Mouse (Mus musculus): ENCODE results near the gene Asb10. TPM values are rescaled to one million over a fixed set of nuclear protein-coding genes. Genes with fewer than 3 reads are reported as not detected.
A peak's percentile ranks its signal among the peaks of the same experiment; 100 is the strongest.
"Not testable (repeated sequence)": the region's sequence is repeated elsewhere in the genome, so short reads cannot be mapped to it uniquely, and the experiment has no call there.

Gene Asb10
- polyA plus RNA-seq, 1 experiment from 2014 or later: 0.16 TPM

- Histone ChIP-seq H3K27me3 (replicated peaks; ENCODE audit: control insufficient read depth, insufficient read depth, low read length) (no peaks in the 10 kb centered on the region), H3K4me1 (ENCODE audit: control insufficient read depth, insufficient read depth, low read length) (peaks cover 6% of the 10 kb centered on the region; the same call in 1 of the 2 replicates), H3K9me3 (ENCODE audit: control insufficient read depth, low read length) (no peaks in the 10 kb centered on the region), H3K36me3 (ENCODE audit: control insufficient read depth, insufficient read depth, low read length) (peaks cover 4% of the 10 kb centered on the region; the same call in 1 of the 2 replicates), H3K4me2 (ENCODE audit: low read depth, low read length) (peak overlapping the region; percentile 75), H3K9ac (ENCODE audit: low read depth, low read length) (peak overlapping the region; percentile 85), H3K27ac (ENCODE audit: low read length) (peak overlapping the region; percentile 65), H3K4me3 (ENCODE audit: low read length) (peak overlapping the region; percentile 79)
- under 1% methylated on average over 32 of the region's 32 CpGs for WGBS
- ATAC-seq: peak; percentile 19
These were observed 36.0 kb upstream of the Asb10 start for GRCm38 (mm10) chr5:24576801-24577182.

- no peak for ATAC-seq
- H3K36me3 ChIP-seq (ENCODE audit: control insufficient read depth, insufficient read depth, low read length): peaks cover 8% of the 10 kb centered on the region
- H3K9ac ChIP-seq (ENCODE audit: low read depth, low read length): no peak overlapping the region
- no peak overlapping the region for H3K27ac ChIP-seq (ENCODE audit: low read length)
- WGBS: 74% methylated on average over 1 of the region's 1 CpGs
- H3K4me1 ChIP-seq (ENCODE audit: control insufficient read depth, insufficient read depth, low read length): peaks cover 6% of the 10 kb centered on the region; the same call in 1 of the 2 replicates
- no peaks in the 10 kb centered on the region for H3K9me3 ChIP-seq (ENCODE audit: control insufficient read depth, low read length)
- H3K4me2 ChIP-seq (ENCODE audit: low read depth, low read length): peak overlapping the region; percentile 75
- H3K4me3 ChIP-seq (ENCODE audit: low read length): peak overlapping the region; percentile 79; the same call in 1 of the 2 replicates
- H3K27me3 ChIP-seq (replicated peaks; ENCODE audit: control insufficient read depth, insufficient read depth, low read length): no peaks in the 10 kb centered on the region
These were observed 35.2 kb upstream of the Asb10 start for GRCm38 (mm10) chr5:24575948-24576347.

- no peak for ATAC-seq
- Histone ChIP-seq H3K27me3 (replicated peaks; ENCODE audit: control insufficient read depth, insufficient read depth, low read length) (no peaks in the 10 kb centered on the region), H3K27ac (ENCODE audit: low read length) (no peak within 1 kb of the TSS), H3K4me2 (ENCODE audit: low read depth, low read length) (no peak within 1 kb of the TSS), H3K4me3 (ENCODE audit: low read length) (no peak within 1 kb of the TSS), H3K9me3 (ENCODE audit: control insufficient read depth, low read length) (no peaks in the 10 kb centered on the region), H3K4me1 (ENCODE audit: control insufficient read depth, insufficient read depth, low read length) (no peaks in the 10 kb centered on the region), H3K36me3 (ENCODE audit: control insufficient read depth, insufficient read depth, low read length) (no peaks in the 10 kb centered on the region), H3K9ac (ENCODE audit: low read depth, low read length) (no peak within 1 kb of the TSS)
- 73% methylated on average over 2 of the region's 2 CpGs for WGBS
These were observed 15.9 kb upstream of the Asb10 start, which contains the start of gene 4931409K22Rik for GRCm38 (mm10) chr5:24556709-24557108. TSS of gene 4931409K22Rik (minus strand) at chr5:24556809.

- H3K4me1 ChIP-seq (ENCODE audit: control insufficient read depth, insufficient read depth, low read length); H3K27me3 ChIP-seq (replicated peaks; ENCODE audit: control insufficient read depth, insufficient read depth, low read length); H3K27ac ChIP-seq (ENCODE audit: low read length); H3K9me3 ChIP-seq (ENCODE audit: control insufficient read depth, low read length); H3K9ac ChIP-seq (ENCODE audit: low read depth, low read length); ATAC-seq; H3K36me3 ChIP-seq (ENCODE audit: control insufficient read depth, insufficient read depth, low read length); H3K4me2 ChIP-seq (ENCODE audit: low read depth, low read length); H3K4me3 ChIP-seq (ENCODE audit: low read length): not testable (repeated sequence)
- 93% methylated on average over 7 of the region's 7 CpGs for WGBS
These were observed 14.6 kb upstream of the Asb10 start for GRCm38 (mm10) chr5:24555335-24555734.

GRCm38 (mm10) chr5:24553621-24554244 lies 13.0 kb upstream of the Asb10 start:
- Histone ChIP-seq H3K4me2 (ENCODE audit: low read depth, low read length) (no peak overlapping the region), H3K9me3 (ENCODE audit: control insufficient read depth, low read length) (no peaks in the 10 kb centered on the region), H3K4me3 (ENCODE audit: low read length) (no peak overlapping the region), H3K27ac (ENCODE audit: low read length) (no peak overlapping the region), H3K27me3 (replicated peaks; ENCODE audit: control insufficient read depth, insufficient read depth, low read length) (no peaks in the 10 kb centered on the region), H3K36me3 (ENCODE audit: control insufficient read depth, insufficient read depth, low read length) (no peaks in the 10 kb centered on the region), H3K9ac (ENCODE audit: low read depth, low read length) (no peak overlapping the region), H3K4me1 (ENCODE audit: control insufficient read depth, insufficient read depth, low read length) (peaks cover 7% of the 10 kb centered on the region)
- 70% methylated on average over 5 of the region's 5 CpGs for WGBS
- no peak for ATAC-seq

- 48% methylated on average over 2 of the region's 2 CpGs for WGBS
- no peak overlapping the region for H3K4me3 ChIP-seq (ENCODE audit: low read length)
- H3K4me2 ChIP-seq (ENCODE audit: low read depth, low read length): peak overlapping the region; percentile 44
- no peaks in the 10 kb centered on the region for H3K27me3 ChIP-seq (replicated peaks; ENCODE audit: control insufficient read depth, insufficient read depth, low read length)
- H3K27ac ChIP-seq (ENCODE audit: low read length): no peak overlapping the region
- no peak; the same call in 1 of the 2 replicates for ATAC-seq
- 0 out of 2 replicates have a peak overlapping the region, but pooled peaks have one; percentile 6 for H3K9ac ChIP-seq (ENCODE audit: low read depth, low read length)
- no peaks in the 10 kb centered on the region for H3K36me3 ChIP-seq (ENCODE audit: control insufficient read depth, insufficient read depth, low read length)
- H3K4me1 ChIP-seq (ENCODE audit: control insufficient read depth, insufficient read depth, low read length): peaks cover 7% of the 10 kb centered on the region
- no peaks in the 10 kb centered on the region for H3K9me3 ChIP-seq (ENCODE audit: control insufficient read depth, low read length)
These were observed 10.5 kb upstream of the Asb10 start for GRCm38 (mm10) chr5:24551317-24551688.

GRCm38 (mm10) chr5:24550598-24551316 lies 10.0 kb upstream of the Asb10 start:
- no peaks in the 10 kb centered on the region for H3K9me3 ChIP-seq (ENCODE audit: control insufficient read depth, low read length)
- H3K36me3 ChIP-seq (ENCODE audit: control insufficient read depth, insufficient read depth, low read length): no peaks in the 10 kb centered on the region
- peak overlapping the region; percentile 44 for H3K4me2 ChIP-seq (ENCODE audit: low read depth, low read length)
- H3K4me1 ChIP-seq (ENCODE audit: control insufficient read depth, insufficient read depth, low read length): peaks cover 7% of the 10 kb centered on the region
- no peaks in the 10 kb centered on the region for H3K27me3 ChIP-seq (replicated peaks; ENCODE audit: control insufficient read depth, insufficient read depth, low read length)
- no peak overlapping the region for H3K27ac ChIP-seq (ENCODE audit: low read length)
- no peak overlapping the region for H3K4me3 ChIP-seq (ENCODE audit: low read length)
- 28% methylated on average over 26 of the region's 26 CpGs for WGBS
- 0 out of 2 replicates have a peak overlapping the region, but pooled peaks have one; percentile 6 for H3K9ac ChIP-seq (ENCODE audit: low read depth, low read length)
- peak; percentile 55 for ATAC-seq

GRCm38 (mm10) chr5:24542643-24543042 lies 1.9 kb upstream of the Asb10 start:
- Histone ChIP-seq H3K4me1 (ENCODE audit: control insufficient read depth, insufficient read depth, low read length) (peaks cover 12% of the 10 kb centered on the region), H3K4me3 (ENCODE audit: low read length) (no peak overlapping the region), H3K9me3 (ENCODE audit: control insufficient read depth, low read length) (no peaks in the 10 kb centered on the region), H3K27me3 (replicated peaks; ENCODE audit: control insufficient read depth, insufficient read depth, low read length) (0 out of 2 replicates have a peak, but pooled peaks cover 4% of the 10 kb centered on the region), H3K9ac (ENCODE audit: low read depth, low read length) (no peak overlapping the region), H3K27ac (ENCODE audit: low read length) (no peak overlapping the region), H3K36me3 (ENCODE audit: control insufficient read depth, insufficient read depth, low read length) (no peaks in the 10 kb centered on the region), H3K4me2 (ENCODE audit: low read depth, low read length) (no peak overlapping the region)
- 81% methylated on average over 7 of the region's 7 CpGs for WGBS
- no peak for ATAC-seq

- no peak overlapping the region for H3K9ac ChIP-seq (ENCODE audit: low read depth, low read length)
- 0 out of 2 replicates have a peak, but pooled peaks cover 4% of the 10 kb centered on the region for H3K27me3 ChIP-seq (replicated peaks; ENCODE audit: control insufficient read depth, insufficient read depth, low read length)
- H3K4me2 ChIP-seq (ENCODE audit: low read depth, low read length): peak overlapping the region; percentile 45
- H3K27ac ChIP-seq (ENCODE audit: low read length): no peak overlapping the region
- peak overlapping the region; percentile 14; the same call in 1 of the 2 replicates for H3K4me3 ChIP-seq (ENCODE audit: low read length)
- 17% methylated on average over 6 of the region's 6 CpGs for WGBS
- H3K4me1 ChIP-seq (ENCODE audit: control insufficient read depth, insufficient read depth, low read length): peaks cover 12% of the 10 kb centered on the region
- no peaks in the 10 kb centered on the region for H3K36me3 ChIP-seq (ENCODE audit: control insufficient read depth, insufficient read depth, low read length)
- no peaks in the 10 kb centered on the region for H3K9me3 ChIP-seq (ENCODE audit: control insufficient read depth, low read length)
- ATAC-seq: no peak
These were observed 379 bp upstream of the Asb10 start for GRCm38 (mm10) chr5:24541144-24541569.
